Mouse (Mus musculus): Measurements from ENCODE around the gene Eepd1. TPM values are rescaled to one million over a fixed set of nuclear protein-coding genes. Genes with fewer than 3 reads are reported as not detected.

The Eepd1 gene
- polyA plus RNA-seq, 1 experiment from 2014 or later: 6.4 TPM

GRCm38 (mm10) chr9:25493918-25494317, 12.6 kb downstream of the Eepd1 start:
- Histone ChIP-seq H3K27ac (no peak overlapping the region), H3K4me3 (replicated peaks) (no peak overlapping the region), H3K27me3 (peaks cover 10% of the 10 kb centered on the region), H3K4me2 (no peak overlapping the region), H3K36me3 (no peaks in the 10 kb centered on the region), H3K9me3 (replicated peaks) (no peaks in the 10 kb centered on the region), H3K4me1 (peaks cover 5% of the 10 kb centered on the region; the same call in 1 of the 2 replicates), H3K9ac (no peak overlapping the region)
- 88% methylated on average over 5 of the region's 5 CpGs for WGBS
- no peak for ATAC-seq (replicated peaks; ENCODE audit: low FRiP score)

GRCm38 (mm10) chr9:25495601-25496000, 14.3 kb downstream of the Eepd1 start:
- Histone ChIP-seq H3K9ac (no peak overlapping the region), H3K27me3 (peaks cover 6% of the 10 kb centered on the region; the same call in 1 of the 2 replicates), H3K4me3 (replicated peaks) (no peak overlapping the region), H3K9me3 (replicated peaks) (no peaks in the 10 kb centered on the region), H3K4me1 (peaks cover 13% of the 10 kb centered on the region), H3K36me3 (no peaks in the 10 kb centered on the region), H3K4me2 (no peak overlapping the region), H3K27ac (no peak overlapping the region)
- 81% methylated on average over 10 of the region's 10 CpGs for WGBS
- no peak for ATAC-seq (replicated peaks; ENCODE audit: low FRiP score)

DNA sequence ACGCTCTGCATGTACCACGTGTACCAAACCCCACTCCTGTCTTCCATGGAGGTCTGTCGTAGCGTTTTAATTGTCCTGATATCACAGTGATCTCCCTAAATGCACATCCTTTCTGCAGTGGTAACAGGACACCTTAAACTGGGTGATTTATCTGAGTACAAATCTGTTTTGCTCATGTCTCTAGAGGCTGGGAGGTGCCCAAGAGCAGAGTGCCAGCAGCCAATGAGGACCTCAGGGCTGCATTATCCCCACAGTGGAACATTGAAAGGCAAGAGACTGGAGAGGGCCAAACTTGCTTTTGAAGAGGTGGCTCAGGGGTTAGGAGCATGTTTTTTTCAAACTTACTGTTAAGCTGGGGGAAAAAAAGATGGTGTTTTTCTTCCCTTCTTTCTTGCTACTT, 14.8 kb downstream of the Eepd1 start:
- H3K9ac ChIP-seq: no peak overlapping the region
- WGBS: 50% methylated on average over 4 of the region's 4 CpGs
- no peaks in the 10 kb centered on the region for H3K9me3 ChIP-seq (replicated peaks)
- H3K4me3 ChIP-seq (replicated peaks): no peak overlapping the region
- H3K27ac ChIP-seq: no peak overlapping the region
- peaks cover 13% of the 10 kb centered on the region for H3K4me1 ChIP-seq
- no peak overlapping the region for H3K4me2 ChIP-seq
- 0 out of 2 replicates have a peak, but pooled peaks cover 4% of the 10 kb centered on the region for H3K27me3 ChIP-seq
- no peak for ATAC-seq (replicated peaks; ENCODE audit: low FRiP score)
- H3K36me3 ChIP-seq: no peaks in the 10 kb centered on the region

DNA sequence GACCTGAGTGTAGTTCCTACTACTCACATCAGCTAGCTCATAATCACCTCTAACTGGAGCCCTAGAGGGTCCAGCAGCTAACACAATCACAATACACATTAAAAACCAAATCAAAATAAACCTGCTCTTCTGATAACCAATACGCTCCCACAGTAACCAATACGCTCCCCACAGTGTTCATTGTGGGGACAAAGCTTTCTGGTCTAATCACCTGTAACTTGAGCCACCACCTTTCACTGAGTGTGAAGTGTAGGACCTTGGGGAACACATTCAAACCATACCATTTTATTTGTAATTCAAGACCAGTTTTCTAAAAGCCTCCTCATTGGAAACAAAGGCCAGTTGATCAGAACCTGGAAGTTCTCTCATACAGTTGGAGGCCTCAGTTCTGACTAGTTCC, 15.4 kb downstream of the Eepd1 start:
- WGBS: 89% methylated on average over 2 of the region's 2 CpGs
- H3K36me3 ChIP-seq: no peaks in the 10 kb centered on the region
- H3K27me3 ChIP-seq: 0 out of 2 replicates have a peak, but pooled peaks cover 4% of the 10 kb centered on the region
- H3K27ac ChIP-seq: no peak overlapping the region
- ATAC-seq (replicated peaks; ENCODE audit: low FRiP score): no peak
- H3K9me3 ChIP-seq (replicated peaks): no peaks in the 10 kb centered on the region
- no peak overlapping the region for H3K9ac ChIP-seq
- H3K4me2 ChIP-seq: no peak overlapping the region
- H3K4me1 ChIP-seq: peaks cover 13% of the 10 kb centered on the region
- no peak overlapping the region for H3K4me3 ChIP-seq (replicated peaks)

DNA sequence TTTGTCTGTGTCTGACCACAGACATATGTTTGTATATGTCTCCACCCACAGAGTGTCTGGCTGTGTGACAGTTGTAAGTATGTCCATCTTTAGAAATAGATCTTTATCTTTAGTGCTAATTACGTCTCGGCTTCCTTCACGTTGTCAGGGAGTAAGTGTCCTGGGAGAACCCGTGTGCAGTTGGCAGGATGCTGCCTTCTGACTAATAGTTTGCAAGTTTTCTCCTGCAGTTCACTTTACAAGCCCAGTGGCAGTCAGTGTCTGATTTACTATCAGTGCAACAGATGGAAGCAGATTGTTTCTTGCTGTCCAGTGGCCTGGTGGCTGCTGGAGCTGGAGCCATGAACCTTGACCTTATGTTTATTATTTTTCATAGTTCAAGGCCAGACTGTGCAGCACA, 17.4 kb downstream of the Eepd1 start:
- H3K4me2 ChIP-seq: no peak overlapping the region
- ATAC-seq (replicated peaks; ENCODE audit: low FRiP score): peak; percentile 66
- no peak overlapping the region for H3K27ac ChIP-seq
- no peak overlapping the region for H3K9ac ChIP-seq
- H3K36me3 ChIP-seq: no peaks in the 10 kb centered on the region
- no peaks in the 10 kb centered on the region for H3K9me3 ChIP-seq (replicated peaks)
- H3K4me3 ChIP-seq (replicated peaks): no peak overlapping the region
- H3K4me1 ChIP-seq: peaks cover 13% of the 10 kb centered on the region
- 14% methylated on average over 4 of the region's 4 CpGs for WGBS
- 0 out of 2 replicates have a peak, but pooled peaks cover 1% of the 10 kb centered on the region for H3K27me3 ChIP-seq

- Histone ChIP-seq H3K4me3 (replicated peaks) (no peak overlapping the region), H3K27me3 (no peaks in the 10 kb centered on the region), H3K9ac (no peak overlapping the region), H3K27ac (no peak overlapping the region), H3K4me1 (peaks cover 13% of the 10 kb centered on the region), H3K9me3 (replicated peaks) (no peaks in the 10 kb centered on the region), H3K4me2 (no peak overlapping the region), H3K36me3 (no peaks in the 10 kb centered on the region)
- 0 out of 2 replicates have a peak, but pooled peaks have one; percentile 46 for ATAC-seq (replicated peaks; ENCODE audit: low FRiP score)
- 26% methylated on average over 3 of the region's 3 CpGs for WGBS
Observed at GRCm38 (mm10) chr9:25499306-25499705, 18.0 kb downstream of the Eepd1 start.

DNA sequence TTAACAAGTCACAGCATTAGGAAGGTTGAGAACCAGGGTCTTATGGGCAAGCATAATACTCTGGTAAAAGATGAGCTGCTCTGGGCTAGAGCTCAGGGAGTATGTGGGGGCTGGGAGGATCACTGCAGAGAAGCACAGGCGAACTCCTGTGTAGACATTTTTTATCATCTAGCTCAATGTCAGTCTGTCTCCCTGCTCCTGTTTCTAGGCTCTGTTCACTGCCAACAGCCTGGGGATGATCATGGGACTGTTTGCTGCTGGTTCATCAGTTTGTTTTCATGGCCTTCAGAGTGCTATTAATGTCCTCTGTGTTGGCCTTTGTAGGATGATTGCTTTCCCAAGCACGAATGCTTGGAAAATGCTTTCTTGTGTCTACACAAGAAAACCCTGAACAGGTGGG, 18.7 kb downstream of the Eepd1 start:
- Histone ChIP-seq H3K4me2 (no peak overlapping the region), H3K4me1 (peaks cover 13% of the 10 kb centered on the region), H3K9ac (no peak overlapping the region), H3K4me3 (replicated peaks) (no peak overlapping the region), H3K27ac (no peak overlapping the region), H3K27me3 (no peaks in the 10 kb centered on the region), H3K9me3 (replicated peaks) (no peaks in the 10 kb centered on the region), H3K36me3 (no peaks in the 10 kb centered on the region)
- ATAC-seq (replicated peaks; ENCODE audit: low FRiP score): no peak
- 58% methylated on average over 2 of the region's 2 CpGs for WGBS

GRCm38 (mm10) chr9:25508825-25509224, 27.5 kb downstream of the Eepd1 start:
- WGBS: 80% methylated on average over 3 of the region's 3 CpGs
- H3K4me1 ChIP-seq: no peaks in the 10 kb centered on the region
- no peak overlapping the region for H3K4me2 ChIP-seq
- H3K9me3 ChIP-seq (replicated peaks): no peaks in the 10 kb centered on the region
- H3K36me3 ChIP-seq: no peaks in the 10 kb centered on the region
- H3K27ac ChIP-seq: no peak overlapping the region
- H3K27me3 ChIP-seq: no peaks in the 10 kb centered on the region
- H3K4me3 ChIP-seq (replicated peaks): no peak overlapping the region
- ATAC-seq (replicated peaks; ENCODE audit: low FRiP score): no peak
- no peak overlapping the region for H3K9ac ChIP-seq

DNA sequence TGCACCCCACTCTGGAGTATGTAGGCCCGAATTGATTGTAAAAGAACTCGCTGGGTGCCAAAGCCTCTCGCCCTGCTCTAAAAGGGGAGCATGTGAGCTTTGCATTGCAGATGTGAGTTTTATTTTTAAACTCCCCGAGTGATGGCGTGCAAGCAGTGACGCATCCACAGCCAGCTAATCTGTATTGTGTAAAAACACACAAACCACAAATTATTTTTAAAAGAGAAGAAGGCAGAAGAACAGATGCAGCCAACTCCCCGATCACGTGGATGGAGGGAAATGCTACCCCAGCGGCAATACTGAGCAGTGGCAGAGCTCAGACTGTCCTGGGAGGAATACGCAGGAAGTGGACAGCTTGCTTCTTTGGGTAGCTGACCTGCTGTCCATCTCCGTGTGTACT, 29.2 kb downstream of the Eepd1 start:
- Histone ChIP-seq H3K36me3 (no peaks in the 10 kb centered on the region), H3K9ac (no peak overlapping the region), H3K4me1 (no peaks in the 10 kb centered on the region), H3K4me3 (replicated peaks) (no peak overlapping the region), H3K9me3 (replicated peaks) (no peaks in the 10 kb centered on the region), H3K27me3 (no peaks in the 10 kb centered on the region), H3K4me2 (no peak overlapping the region), H3K27ac (no peak overlapping the region)
- no peak for ATAC-seq (replicated peaks; ENCODE audit: low FRiP score)
- WGBS: 85% methylated on average over 11 of the region's 11 CpGs

DNA sequence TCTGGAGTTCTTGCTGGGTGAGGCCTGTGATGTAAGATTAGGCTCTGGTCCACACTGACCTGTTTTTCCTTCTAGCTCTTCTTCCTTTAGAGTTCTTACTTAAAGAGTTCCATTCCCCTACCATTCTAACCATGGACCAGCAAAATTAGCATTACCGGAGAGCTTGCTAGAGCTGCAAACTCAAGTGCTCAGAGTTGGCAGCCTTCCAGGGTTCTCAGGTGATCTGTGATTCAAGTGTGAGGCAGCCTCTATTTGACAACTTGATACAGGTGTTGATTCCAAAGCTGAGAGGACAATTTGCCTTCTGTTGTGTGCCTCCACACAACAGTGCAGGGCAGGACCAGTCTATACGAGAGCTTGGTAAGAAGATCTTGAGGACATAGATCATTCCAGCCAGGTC, 31.7 kb downstream of the Eepd1 start:
- no peak for ATAC-seq (replicated peaks; ENCODE audit: low FRiP score)
- WGBS: 76% methylated on average over 2 of the region's 2 CpGs
- Histone ChIP-seq H3K9me3 (replicated peaks) (no peaks in the 10 kb centered on the region), H3K4me2 (no peak overlapping the region), H3K9ac (no peak overlapping the region), H3K36me3 (no peaks in the 10 kb centered on the region), H3K27me3 (no peaks in the 10 kb centered on the region), H3K4me3 (replicated peaks) (no peak overlapping the region), H3K27ac (no peak overlapping the region), H3K4me1 (no peaks in the 10 kb centered on the region)

GRCm38 (mm10) chr9:25513556-25513955, 32.2 kb downstream of the Eepd1 start:
- H3K4me1 ChIP-seq: no peaks in the 10 kb centered on the region
- no peak overlapping the region for H3K4me3 ChIP-seq (replicated peaks)
- no peak overlapping the region for H3K27ac ChIP-seq
- H3K9ac ChIP-seq: no peak overlapping the region
- 85% methylated on average over 3 of the region's 3 CpGs for WGBS
- H3K9me3 ChIP-seq (replicated peaks): no peaks in the 10 kb centered on the region
- ATAC-seq (replicated peaks; ENCODE audit: low FRiP score): no peak
- no peaks in the 10 kb centered on the region for H3K27me3 ChIP-seq
- no peaks in the 10 kb centered on the region for H3K36me3 ChIP-seq
- H3K4me2 ChIP-seq: no peak overlapping the region

- 71% methylated on average over 7 of the region's 7 CpGs for WGBS
Observed at GRCm38 (mm10) chr9:25516640-25517039, 35.3 kb downstream of the Eepd1 start.

GRCm38 (mm10) chr9:25517982-25518381, 36.6 kb downstream of the Eepd1 start:
- 0 out of 2 replicates have a peak, but pooled peaks have one; percentile 36 for ATAC-seq (replicated peaks; ENCODE audit: low FRiP score)
- H3K9ac ChIP-seq: no peak overlapping the region
- H3K36me3 ChIP-seq: no peaks in the 10 kb centered on the region
- H3K4me3 ChIP-seq (replicated peaks): no peak overlapping the region
- no peaks in the 10 kb centered on the region for H3K27me3 ChIP-seq
- H3K4me2 ChIP-seq: no peak overlapping the region
- no peaks in the 10 kb centered on the region for H3K9me3 ChIP-seq (replicated peaks)
- WGBS: 43% methylated on average over 4 of the region's 4 CpGs
- peaks cover 4% of the 10 kb centered on the region; the same call in 1 of the 2 replicates for H3K4me1 ChIP-seq
- H3K27ac ChIP-seq: no peak overlapping the region

More at GRCm38 (mm10) chr9:25516640-25517039, 35.3 kb downstream of the Eepd1 start:
- no peak overlapping the region for H3K4me2 ChIP-seq
- no peak overlapping the region for H3K27ac ChIP-seq
- no peaks in the 10 kb centered on the region for H3K36me3 ChIP-seq
- peaks cover 4% of the 10 kb centered on the region; the same call in 1 of the 2 replicates for H3K4me1 ChIP-seq
- H3K4me3 ChIP-seq (replicated peaks): no peak overlapping the region
- H3K27me3 ChIP-seq: no peaks in the 10 kb centered on the region
- H3K9me3 ChIP-seq (replicated peaks): no peaks in the 10 kb centered on the region
- ATAC-seq (replicated peaks; ENCODE audit: low FRiP score): no peak
- H3K9ac ChIP-seq: no peak overlapping the region

All from kidney, embryonic 15.5 days (tissue).